Mouse (Mus musculus) embryonic facial prominence, embryonic 14.5 days (tissue): ENCODE measurements around the gene Dusp23. TPM values are rescaled to one million over a fixed set of nuclear protein-coding genes. Genes with fewer than 3 reads are reported as not detected.

ENCODE experiments used
- ATAC-seq: fragments of 200-750 bp; cut with Nextera tagmentation; 2 replicates; pipeline ENCODE4 v1.8.0; 2017; ENCODE audit warnings: low read depth, moderate number of reproducible peaks, moderate TSS enrichment
- DNase-seq: peaks from one replicate; pipeline ENCODE4 v3.0.0-alpha.2; 2015; ENCODE audit warnings: low spot score
- H3K27ac ChIP-seq: fragments of 300-500 bp; sonication (generic); replicated peaks from 2 replicates; pipeline ENCODE4 v1.5.1; 2014; ENCODE audit warnings: low read depth, mild to moderate bottlenecking, low read length, moderate library complexity
- H3K27me3 ChIP-seq: fragments of 300-500 bp; sonication (generic); replicated peaks from 2 replicates; pipeline ENCODE4 v1.6.1; 2014; ENCODE audit warnings: low read length; ENCODE audit not compliant: control insufficient read depth, insufficient read depth
- H3K36me3 ChIP-seq: fragments of 300-500 bp; sonication (generic); 2 replicates; pipeline ENCODE4 v1.6.1; 2014; ENCODE audit warnings: low read length, mixed read lengths; ENCODE audit not compliant: control insufficient read depth, insufficient read depth
- H3K4me1 ChIP-seq: fragments of 300-500 bp; sonication (generic); 2 replicates; pipeline ENCODE4 v1.6.1; 2014; ENCODE audit warnings: antibody characterized with exemption, low read length; ENCODE audit not compliant: control insufficient read depth, insufficient read depth
- H3K4me2 ChIP-seq: fragments of 300-500 bp; sonication (generic); 2 replicates; pipeline ENCODE4 v1.6.1; 2014; ENCODE audit warnings: low read depth, mild to moderate bottlenecking, low read length, moderate library complexity, mixed read lengths
- H3K4me3 ChIP-seq: fragments of 300-500 bp; sonication (generic); 2 replicates; pipeline ENCODE4 v1.5.1; 2014; ENCODE audit warnings: low read depth, mild to moderate bottlenecking, low read length
- H3K9ac ChIP-seq: fragments of 300-500 bp; sonication (generic); 2 replicates; pipeline ENCODE4 v1.6.1; 2014; ENCODE audit warnings: low read depth, mild to moderate bottlenecking, low read length, moderate library complexity, mixed read lengths
- H3K9me3 ChIP-seq: fragments of 300-500 bp; sonication (generic); 2 replicates; pipeline ENCODE4 v1.6.1; 2016; ENCODE audit warnings: low read length; ENCODE audit not compliant: control insufficient read depth
- WGBS: fragments of 180-500 bp; shearing (Covaris S2); extraction: QIAGEN DNeasy Blood & Tissue Kit; methylation state at CpG from one replicate; pipeline ENCODE4 v1.1.7; 2014; 5-methylcytosine and 5-hydroxymethylcytosine counted together
- polyA plus RNA-seq: library from polyadenylated mRNA; unstranded; fragments of >200 nt; fragmentation: Nextera tagmentation; extraction: Ambion mirVana; gene quantifications from 2 replicates; pipeline ENCODE4 v1.2.1, GENCODE M21; 2014

The Dusp23 gene
- polyA plus RNA-seq, 1 experiment from 2014 or later = 16.0 TPM

- Histone ChIP-seq H3K27ac (no peak overlapping the region), H3K9me3 (no peaks in the 10 kb centered on the region), H3K27me3 (no peaks in the 10 kb centered on the region), H3K36me3 (no peaks in the 10 kb centered on the region), H3K4me2 (no peak overlapping the region), H3K4me3 (no peak overlapping the region), H3K4me1 (no peaks in the 10 kb centered on the region), H3K9ac (no peak overlapping the region)
- WGBS = 75% methylated on average over 18 of the region's 18 CpGs
- DNase-seq (no peak), ATAC-seq (no peak)
Measured at GRCm38 (mm10) chr1:172652040-172652662, 19.4 kb upstream of the Dusp23 start.

DNA sequence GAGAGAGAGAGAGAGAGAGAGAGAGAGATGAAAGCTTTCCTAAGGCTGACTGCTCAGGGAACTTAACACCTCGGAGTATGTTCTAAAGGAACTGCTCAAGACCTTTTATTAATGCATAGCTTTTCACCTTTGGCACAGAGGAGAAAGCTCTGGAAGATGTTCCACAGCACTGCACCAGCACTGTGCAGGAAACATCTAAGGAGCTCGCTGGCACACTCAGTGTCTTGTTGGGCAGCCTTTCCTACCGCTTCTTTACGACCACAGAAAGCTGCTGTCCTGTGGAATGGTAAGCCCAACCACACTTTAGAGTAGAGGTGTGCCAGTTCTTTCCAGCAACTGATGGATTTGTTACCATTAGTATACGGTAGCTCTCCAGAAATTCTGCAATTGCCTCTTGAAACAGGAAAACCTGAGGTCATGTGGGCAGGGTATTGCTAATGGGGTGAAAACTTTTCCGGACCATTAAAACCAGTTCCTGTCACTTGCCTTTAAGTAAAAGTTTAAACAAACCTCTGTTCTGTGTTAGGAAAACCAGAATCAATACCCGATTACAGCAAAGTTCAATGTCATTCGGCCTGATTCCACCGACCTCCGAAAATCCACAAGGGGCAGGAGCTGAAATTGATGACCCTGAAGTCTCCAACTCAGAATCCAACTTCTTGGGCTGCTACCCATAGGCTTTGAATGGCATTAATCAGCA lies 18.7 kb upstream of the Dusp23 start:
- no peak for ATAC-seq
- H3K27me3 ChIP-seq = no peaks in the 10 kb centered on the region
- H3K4me1 ChIP-seq = no peaks in the 10 kb centered on the region
- no peaks in the 10 kb centered on the region for H3K36me3 ChIP-seq
- H3K4me2 ChIP-seq = no peak overlapping the region
- H3K27ac ChIP-seq = no peak overlapping the region
- 72% methylated on average over 10 of the region's 10 CpGs for WGBS
- H3K9me3 ChIP-seq = no peaks in the 10 kb centered on the region
- H3K4me3 ChIP-seq = no peak overlapping the region
- no peak for DNase-seq
- no peak overlapping the region for H3K9ac ChIP-seq

- DNase-seq (no peak), ATAC-seq (no peak)
- no peaks in the 10 kb centered on the region for H3K36me3 ChIP-seq
- H3K4me3 ChIP-seq = no peak overlapping the region
- H3K9ac ChIP-seq = no peak overlapping the region
- H3K4me1 ChIP-seq = no peaks in the 10 kb centered on the region
- no peak overlapping the region for H3K27ac ChIP-seq
- no peaks in the 10 kb centered on the region for H3K9me3 ChIP-seq
- no peak overlapping the region for H3K4me2 ChIP-seq
- 50% methylated on average over 8 of the region's 8 CpGs for WGBS
- no peaks in the 10 kb centered on the region for H3K27me3 ChIP-seq
Measured at GRCm38 (mm10) chr1:172650519-172651287, 17.9 kb upstream of the Dusp23 start.

GRCm38 (mm10) chr1:172649396-172649795 lies 16.6 kb upstream of the Dusp23 start:
- no peaks in the 10 kb centered on the region for H3K9me3 ChIP-seq
- H3K27ac ChIP-seq = no peak overlapping the region
- H3K4me1 ChIP-seq = no peaks in the 10 kb centered on the region
- no peak overlapping the region for H3K9ac ChIP-seq
- H3K4me3 ChIP-seq = no peak overlapping the region
- no peak for ATAC-seq
- H3K36me3 ChIP-seq = no peaks in the 10 kb centered on the region
- 83% methylated on average over 9 of the region's 9 CpGs for WGBS
- H3K27me3 ChIP-seq = no peaks in the 10 kb centered on the region
- DNase-seq = no peak
- H3K4me2 ChIP-seq = no peak overlapping the region

DNA sequence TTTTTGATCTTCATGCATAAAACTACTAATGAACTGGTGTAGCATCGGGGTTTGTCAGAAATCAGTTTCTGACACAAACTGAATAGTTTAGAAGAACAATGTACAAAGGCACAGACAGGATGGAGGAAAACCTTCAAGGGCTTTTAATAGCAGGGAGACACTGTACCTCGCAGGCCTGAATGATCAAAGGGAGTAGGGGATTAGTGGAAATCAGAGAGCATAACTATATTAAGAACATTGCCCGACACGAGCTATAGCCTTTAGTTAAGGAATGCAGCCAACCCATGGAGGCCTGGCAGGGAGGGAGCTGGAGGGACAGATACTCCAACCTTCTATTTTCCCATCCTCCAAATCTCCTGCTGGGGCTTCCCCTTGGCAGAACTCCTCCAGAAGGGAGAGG lies 14.5 kb upstream of the Dusp23 start:
- Histone ChIP-seq H3K27ac (no peak overlapping the region), H3K4me3 (no peak overlapping the region), H3K4me2 (no peak overlapping the region), H3K9ac (no peak overlapping the region), H3K4me1 (no peaks in the 10 kb centered on the region), H3K36me3 (no peaks in the 10 kb centered on the region), H3K9me3 (no peaks in the 10 kb centered on the region), H3K27me3 (no peaks in the 10 kb centered on the region)
- peak; percentile 39 for DNase-seq
- 18% methylated on average over 4 of the region's 4 CpGs for WGBS
- ATAC-seq = no peak

- H3K27ac ChIP-seq = no peak overlapping the region
- no peaks in the 10 kb centered on the region for H3K36me3 ChIP-seq
- 54% methylated on average over 2 of the region's 2 CpGs for WGBS
- ATAC-seq = 0 out of 2 replicates have a peak, but pooled peaks have one; percentile 41
- H3K27me3 ChIP-seq = no peaks in the 10 kb centered on the region
- H3K4me3 ChIP-seq = no peak overlapping the region
- H3K9ac ChIP-seq = no peak overlapping the region
- peak; percentile 85 for DNase-seq
- H3K4me1 ChIP-seq = no peaks in the 10 kb centered on the region; the same call in 1 of the 2 replicates
- H3K9me3 ChIP-seq = no peaks in the 10 kb centered on the region
- no peak overlapping the region for H3K4me2 ChIP-seq
Measured at GRCm38 (mm10) chr1:172638781-172639180, 6.0 kb upstream of the Dusp23 start.

DNA sequence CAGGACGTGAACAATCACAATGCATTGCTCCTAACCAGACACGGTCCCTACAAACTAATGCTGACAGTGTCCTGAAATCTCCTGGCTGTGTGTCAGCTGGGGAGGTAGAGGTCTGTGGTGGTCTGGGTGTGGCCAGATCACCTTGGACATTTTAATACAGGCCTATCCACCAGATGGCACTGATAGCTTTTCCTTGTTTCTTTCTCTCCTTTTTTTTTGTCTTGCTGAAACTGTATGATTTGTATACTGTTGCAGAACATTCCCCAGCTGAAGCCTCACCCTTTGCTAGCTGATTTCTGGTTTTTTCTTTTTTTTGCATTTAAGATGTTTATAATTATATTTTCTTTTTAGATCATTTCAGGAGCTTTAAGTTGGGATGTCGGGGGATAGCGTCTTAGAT lies 5.0 kb upstream of the Dusp23 start:
- ATAC-seq (no peak), DNase-seq (no peak)
- no peaks in the 10 kb centered on the region for H3K27me3 ChIP-seq
- H3K36me3 ChIP-seq = no peaks in the 10 kb centered on the region
- H3K4me3 ChIP-seq = no peak overlapping the region
- H3K9me3 ChIP-seq = no peaks in the 10 kb centered on the region
- H3K27ac ChIP-seq = no peak overlapping the region
- WGBS = 54% methylated on average over 4 of the region's 4 CpGs
- no peak overlapping the region for H3K9ac ChIP-seq
- no peaks in the 10 kb centered on the region; the same call in 1 of the 2 replicates for H3K4me1 ChIP-seq
- H3K4me2 ChIP-seq = no peak overlapping the region

DNA sequence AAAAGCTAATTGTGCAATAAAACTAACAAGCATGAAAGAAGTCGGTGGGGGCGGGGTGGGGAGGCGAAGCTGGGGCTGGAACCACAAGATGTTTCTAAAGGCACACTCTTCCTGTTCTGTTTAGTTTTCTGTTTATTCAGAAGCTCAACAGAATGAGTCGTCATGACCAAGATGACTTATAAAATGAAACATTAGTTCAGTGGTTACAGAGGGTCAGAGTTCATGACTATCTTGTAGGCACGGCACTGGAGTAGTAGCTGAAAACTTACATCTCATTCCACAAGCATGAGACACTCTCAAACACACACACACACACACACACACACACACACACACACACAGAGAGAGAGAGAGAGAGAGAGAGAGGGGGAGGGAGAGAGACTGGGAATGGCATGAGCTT lies 3.5 kb upstream of the Dusp23 start:
- Histone ChIP-seq H3K27me3 (no peaks in the 10 kb centered on the region), H3K9me3 (no peaks in the 10 kb centered on the region), H3K9ac (no peak overlapping the region), H3K4me3 (no peak overlapping the region), H3K4me2 (no peak overlapping the region), H3K36me3 (no peaks in the 10 kb centered on the region), H3K27ac (no peak overlapping the region), H3K4me1 (no peaks in the 10 kb centered on the region; the same call in 1 of the 2 replicates)
- ATAC-seq (no peak), DNase-seq (no peak)
- WGBS = 90% methylated on average over 5 of the region's 5 CpGs
